Mouse (Mus musculus) lung, embryonic 14.5 days (tissue): ENCODE results near the gene C1ql1. TPM values are rescaled to one million over a fixed set of nuclear protein-coding genes. Genes with fewer than 3 reads are reported as not detected.

Experiments used
- ATAC-seq: fragments of 200-750 bp; cut with Nextera tagmentation; 2 replicates; pipeline ENCODE4 v1.8.0; 2017; ENCODE audit warnings: mild to moderate bottlenecking, moderate TSS enrichment, moderate library complexity; ENCODE audit not compliant: insufficient read depth
- DNase-seq: peaks from one replicate; pipeline ENCODE4 v3.0.0-alpha.2; 2015
- H3K27ac ChIP-seq: fragments of 300-500 bp; sonication (generic); 2 replicates; pipeline ENCODE4 v1.5.1; 2014; ENCODE audit warnings: low read depth, mild to moderate bottlenecking, moderate library complexity
- H3K27me3 ChIP-seq: fragments of 300-500 bp; sonication (generic); 2 replicates; pipeline ENCODE4 v1.6.1; 2014; ENCODE audit warnings: low read length, control low read depth; ENCODE audit not compliant: insufficient read depth
- H3K36me3 ChIP-seq: fragments of 300-500 bp; sonication (generic); 2 replicates; pipeline ENCODE4 v1.6.1; 2014; ENCODE audit warnings: control low read depth; ENCODE audit not compliant: insufficient read depth
- H3K4me1 ChIP-seq: fragments of 300-500 bp; sonication (generic); 2 replicates; pipeline ENCODE4 v1.6.1; 2014; ENCODE audit warnings: antibody characterized with exemption, control low read depth; ENCODE audit not compliant: insufficient read depth
- H3K4me2 ChIP-seq: fragments of 300-500 bp; sonication (generic); 2 replicates; pipeline ENCODE4 v1.6.1; 2014; ENCODE audit warnings: mild to moderate bottlenecking
- H3K4me3 ChIP-seq: fragments of 300-500 bp; sonication (generic); 2 replicates; pipeline ENCODE4 v1.5.1; 2014; ENCODE audit warnings: low read depth, low read length
- H3K9ac ChIP-seq: fragments of 300-500 bp; sonication (generic); 2 replicates; pipeline ENCODE4 v1.6.1; 2014
- H3K9me3 ChIP-seq: fragments of 300-500 bp; sonication (generic); 2 replicates; pipeline ENCODE4 v1.6.1; 2016; ENCODE audit warnings: low read depth, low read length, control low read depth
- CTCF ChIP-seq: IDR thresholded peaks from 2 replicates; pipeline ENCODE4 v1.5.1; 2016; ENCODE audit warnings: antibody characterized with exemption, low read depth
- WGBS: fragments of 180-500 bp; shearing (Covaris S2); extraction: QIAGEN DNeasy Blood & Tissue Kit; methylation state at CpG from one replicate; pipeline ENCODE4 v1.1.7; 2014; 5-methylcytosine and 5-hydroxymethylcytosine counted together
- polyA plus RNA-seq: library from polyadenylated mRNA; unstranded; fragments of >200 nt; fragmentation: Nextera tagmentation; extraction: Ambion mirVana; gene quantifications from 2 replicates; pipeline ENCODE4 v1.2.1, GENCODE M21; 2014

The C1ql1 gene
- polyA plus RNA-seq, 1 experiment from 2014 or later, result 3.1 TPM

- peak; percentile 92 for TF ChIP-seq CTCF
- Histone ChIP-seq H3K27ac (no peak overlapping the region), H3K9ac (peak overlapping the region; percentile 47), H3K4me1 (no peaks in the 10 kb centered on the region), H3K27me3 (peaks cover 20% of the 10 kb centered on the region), H3K4me3 (peak overlapping the region; percentile 31), H3K4me2 (peak overlapping the region; percentile 69), H3K36me3 (no peaks in the 10 kb centered on the region), H3K9me3 (no peaks in the 10 kb centered on the region)
- peak; percentile 85 for DNase-seq
- ATAC-seq, result peak; percentile 89
- 2% methylated on average over 43 of the region's 43 CpGs for WGBS
Observed at GRCm38 (mm10) chr11:102893015-102893651, 53.4 kb downstream of the C1ql1 start.

- Histone ChIP-seq H3K36me3 (no peaks in the 10 kb centered on the region), H3K27me3 (peaks cover 20% of the 10 kb centered on the region), H3K9me3 (no peaks in the 10 kb centered on the region), H3K4me2 (no peak overlapping the region), H3K27ac (no peak overlapping the region), H3K4me1 (no peaks in the 10 kb centered on the region), H3K4me3 (no peak overlapping the region), H3K9ac (no peak overlapping the region)
- no peak for TF ChIP-seq CTCF
- 66% methylated on average over 5 of the region's 5 CpGs for WGBS
- DNase-seq (no peak), ATAC-seq (no peak)
Observed at GRCm38 (mm10) chr11:102890096-102890495, 56.4 kb downstream of the C1ql1 start.

Other genes with a start within 250 kb of the C1ql1 start
- 44.5 and 46.4 TPM in 2 replicates for gene Ccdc43, start 248.9 kb downstream of the C1ql1 start, polyA plus RNA-seq
- 5.3 and 5.5 TPM in 2 replicates for gene Adam11, start 185.2 kb downstream of the C1ql1 start, polyA plus RNA-seq
- gene Gjc1, start 127.0 kb downstream of the C1ql1 start, polyA plus RNA-seq, result 78.1 and 80.7 TPM in 2 replicates
- gene Higd1b, start 110.8 kb downstream of the C1ql1 start, polyA plus RNA-seq, result 5.4 and 6.8 TPM in 2 replicates
- gene Eftud2, start 65.7 kb downstream of the C1ql1 start, polyA plus RNA-seq, result 218 and 242 TPM in 2 replicates
- gene Ccdc103, start 65.5 kb downstream of the C1ql1 start, polyA plus RNA-seq, result 1.8 and 1.9 TPM in 2 replicates
- not detected in 2 replicates for gene Fam187a, start 61.5 kb downstream of the C1ql1 start, polyA plus RNA-seq
- 0.20 and 0.41 TPM in 2 replicates for gene Gfap, start 45.8 kb downstream of the C1ql1 start, polyA plus RNA-seq
- 11.7 and 13.3 TPM in 2 replicates for gene Kif18b, start 21.6 kb downstream of the C1ql1 start, polyA plus RNA-seq
- 64.4 and 72.4 TPM in 2 replicates for gene Nmt1, start 81.5 kb upstream of the C1ql1 start, polyA plus RNA-seq
- 218 and 225 TPM in 2 replicates for gene Dcakd, start 81.6 kb upstream of the C1ql1 start, polyA plus RNA-seq
- gene Plcd3, start 155.0 kb upstream of the C1ql1 start, polyA plus RNA-seq, result 1.0 and 2.5 TPM in 2 replicates
- 11.0 and 14.4 TPM in 2 replicates for gene Acbd4, start 155.0 kb upstream of the C1ql1 start, polyA plus RNA-seq
- 5.3 and 5.8 TPM in 2 replicates for gene Hexim1, start 169.5 kb upstream of the C1ql1 start, polyA plus RNA-seq
- 9.3 and 9.5 TPM in 2 replicates for gene Hexim2, start 185.7 kb upstream of the C1ql1 start, polyA plus RNA-seq
- gene Fmnl1, start 224.4 kb upstream of the C1ql1 start, polyA plus RNA-seq, result 2.5 and 2.8 TPM in 2 replicates